Mouse (Mus musculus): Measurements from ENCODE around the gene Ldb3.

Ldb3 gene

GRCm38 (mm10) chr14:34590017-34590570, 1.6 kb upstream of the Ldb3 start:
- no peak for DNase-seq

- DNase-seq, result no peak
Measured at GRCm38 (mm10) chr14:34589185-34589713, 767 bp upstream of the Ldb3 start.

GRCm38 (mm10) chr14:34588005-34588404, 477 bp downstream of the Ldb3 start:
- DNase-seq, result no peak

GRCm38 (mm10) chr14:34586871-34587270, 1.6 kb downstream of the Ldb3 start:
- DNase-seq, result no peak

- DNase-seq, result no peak
Measured at GRCm38 (mm10) chr14:34585358-34586105, 3.0 kb downstream of the Ldb3 start.

- DNase-seq, result no peak
Measured at GRCm38 (mm10) chr14:34582740-34583427, 5.6 kb downstream of the Ldb3 start.

- no peak for DNase-seq
Measured at GRCm38 (mm10) chr14:34576858-34577257, 11.6 kb downstream of the Ldb3 start.

GRCm38 (mm10) chr14:34574068-34574467, 14.4 kb downstream of the Ldb3 start:
- no peak for DNase-seq

GRCm38 (mm10) chr14:34573348-34573913, 15.1 kb downstream of the Ldb3 start:
- DNase-seq, result no peak

- DNase-seq, result no peak
Measured at GRCm38 (mm10) chr14:34571610-34572387, 16.7 kb downstream of the Ldb3 start.

GRCm38 (mm10) chr14:34570903-34571302, 17.6 kb downstream of the Ldb3 start:
- DNase-seq, result no peak

GRCm38 (mm10) chr14:34570294-34570693, 18.2 kb downstream of the Ldb3 start:
- peak; percentile 74 for DNase-seq

GRCm38 (mm10) chr14:34569534-34570194, 18.8 kb downstream of the Ldb3 start:
- DNase-seq, result no peak

- DNase-seq, result no peak
Measured at GRCm38 (mm10) chr14:34568626-34569025, 19.9 kb downstream of the Ldb3 start.

GRCm38 (mm10) chr14:34567697-34568096, 20.8 kb downstream of the Ldb3 start:
- no peak for DNase-seq

- DNase-seq, result no peak
Measured at GRCm38 (mm10) chr14:34566530-34566929, 22.0 kb downstream of the Ldb3 start.

GRCm38 (mm10) chr14:34565711-34566110, 22.8 kb downstream of the Ldb3 start:
- no peak for DNase-seq

GRCm38 (mm10) chr14:34564646-34565045, 23.8 kb downstream of the Ldb3 start:
- DNase-seq, result no peak

GRCm38 (mm10) chr14:34562393-34562792, 26.1 kb downstream of the Ldb3 start:
- no peak for DNase-seq

GRCm38 (mm10) chr14:34561647-34562046, 26.8 kb downstream of the Ldb3 start:
- DNase-seq, result no peak

- no peak for DNase-seq
Measured at GRCm38 (mm10) chr14:34558947-34559346, 29.5 kb downstream of the Ldb3 start.

GRCm38 (mm10) chr14:34555211-34555610, 33.3 kb downstream of the Ldb3 start:
- DNase-seq, result no peak
